Mouse (Mus musculus) myocyte (in vitro differentiated cells): Measurements from ENCODE around the gene Osm.

Experiments
- E2F4 ChIP-seq: IDR thresholded peaks from one replicate; pipeline ENCODE4 v1.6.1; 2011; ENCODE audit warnings: mild to moderate bottlenecking, control low read depth, moderate library complexity; ENCODE audit not compliant: insufficient read depth
- POLR2A ChIP-seq: IDR thresholded peaks from one replicate; pipeline ENCODE4 v1.6.1; 2011; ENCODE audit warnings: low read depth, mild to moderate bottlenecking, control low read depth, moderate library complexity; ENCODE audit not compliant: insufficient read length
- REST ChIP-seq: IDR thresholded peaks from one replicate; pipeline ENCODE4 v1.6.1; 2011; ENCODE audit warnings: mild to moderate bottlenecking, control low read depth, moderate library complexity; ENCODE audit not compliant: insufficient read depth, insufficient read length

- TF ChIP-seq POLR2A (no peak), E2F4 (no peak), REST (no peak)
Observed at GRCm38 (mm10) chr11:4251376-4251775, 15.2 kb downstream of the Osm start.
